ENCODE assay signal across 17 mouse cellular contexts in genomic region chr12:92186448-92187132, GRCm38 (mm10).
DNase-seq lines count a peak whose midpoint lies in the region; TF ChIP-seq lines count a peak whose summit lies in the region.
"Had no signal": no experiment of that assay in that cellular context is flagged by ENCODE, and none has a peak within 500 bp of the region (broad histone marks: within the 10 kb centered on the region; RNA-seq: fewer than 3 reads in every experiment).

No protein-coding gene starts in this region.

- TF ChIP-seq CTCF in brain, embryonic 14.5 days (IDR thresholded peaks at IDR 0.05; ENCODE audit: borderline replicate concordance, extremely low read depth, insufficient read depth, insufficient read length) = no peak

- no peak for TF ChIP-seq POLR2A in brain, embryonic 14.5 days (IDR thresholded peaks at IDR 0.05; ENCODE audit: borderline replicate concordance, extremely low read depth, insufficient read depth, insufficient read length, poor library complexity, severe bottlenecking)

- DNase-seq in kidney, adult 9 months = peak; percentile 10
- no peak for DNase-seq in kidney, postnatal 25 days
- DNase-seq in Muller cell, postnatal 12 days (ENCODE audit: inconsistent ontology term) = peak; percentile 32
- peak; percentile 39 for DNase-seq in brain, embryonic 14.5 days (ENCODE audit: low read depth)
- DNase-seq in kidney, postnatal 10 days = peak; percentile 29
- no peak for DNase-seq in testis, postnatal 10 days (ENCODE audit: low spot score)
- no peak for DNase-seq in adrenal gland, postnatal 14 days
- DNase-seq: adrenal gland, postnatal 10 days; cerebellum, adult 11 months; cerebellum, postnatal 10 days; gastrocnemius, postnatal 25 days; heart, adult 2 months; heart, postnatal 4 days; liver, embryonic 13.5 days; lung, postnatal 4 days; right cerebral cortex, postnatal 14 days; spleen, adult 18-20 months had no signal

Comparison
In these comparisons a context has a peak if more than half of its experiments do, and no peak if none do; other contexts are left out.
1. DNase-seq: peak in kidney, adult 9 months (single experiment), Muller cell, postnatal 12 days (single experiment), brain, embryonic 14.5 days (single experiment) and kidney, postnatal 10 days (single experiment); none in kidney, postnatal 25 days (0 of 2), testis, postnatal 10 days (single experiment) and adrenal gland, postnatal 14 days (single experiment).